Mouse (Mus musculus): ENCODE results near the gene Hsp90ab1. TPM values are rescaled to one million over a fixed set of nuclear protein-coding genes. Genes with fewer than 3 reads are reported as not detected.

Gene Hsp90ab1
- polyA plus RNA-seq, 1 experiment from 2014 or later = 1,233 TPM

DNA sequence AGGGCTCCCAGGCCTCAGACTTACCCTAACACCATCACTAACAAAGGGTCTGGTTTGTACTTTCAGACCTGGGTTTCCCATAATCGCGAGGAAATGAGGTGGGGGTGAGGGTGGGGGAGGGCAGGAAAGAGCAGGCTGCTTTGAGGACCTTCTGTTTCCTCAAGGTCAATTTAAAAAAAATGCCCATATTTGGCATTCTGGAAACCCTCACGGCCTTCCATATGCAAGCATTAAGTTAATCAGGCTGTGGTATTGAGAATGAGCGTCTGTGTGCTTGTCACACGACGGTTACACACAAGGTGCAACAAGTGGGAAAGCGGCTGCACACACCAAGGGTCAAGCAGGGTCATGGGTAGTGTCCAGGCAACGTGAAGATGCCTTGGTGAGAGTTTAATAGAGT, 38.9 kb upstream of the Hsp90ab1 start:
- ATAC-seq (ENCODE audit: insufficient number of reproducible peaks, insufficient read depth, low FRiP score, low read depth) = no peak
- H3K4me2 ChIP-seq (ENCODE audit: low read length) = no peak overlapping the region
- no peaks in the 10 kb centered on the region for H3K27me3 ChIP-seq (ENCODE audit: control insufficient read depth, insufficient read depth, low read length)
- H3K9me3 ChIP-seq (ENCODE audit: control insufficient read depth, low read length) = peaks cover 4% of the 10 kb centered on the region; the same call in 1 of the 2 replicates
- H3K27ac ChIP-seq (replicated peaks in 1 of 2; ENCODE audit: control insufficient read depth in 1 of 2, insufficient read depth in 1 of 2, low read depth in 2 of 2, low read length in 2 of 2) = no peak overlapping the region
- no peak overlapping the region for H3K9ac ChIP-seq (ENCODE audit: low read length)
- no peaks in the 10 kb centered on the region for H3K36me3 ChIP-seq (ENCODE audit: control insufficient read depth, insufficient read depth, low read length)
- WGBS = 64% methylated on average over 8 of the region's 8 CpGs
- H3K4me3 ChIP-seq (ENCODE audit: control insufficient read depth in 1 of 2, insufficient read depth in 1 of 2, low read depth in 1 of 2, low read length in 2 of 2) = no peak overlapping the region
- H3K4me1 ChIP-seq (ENCODE audit: control insufficient read depth in 2 of 2, insufficient read depth in 2 of 2, low read length in 2 of 2) = peaks cover 4 to 6% of the 10 kb centered on the region in 2 experiments; a peak in 3 of 4 replicates

DNA sequence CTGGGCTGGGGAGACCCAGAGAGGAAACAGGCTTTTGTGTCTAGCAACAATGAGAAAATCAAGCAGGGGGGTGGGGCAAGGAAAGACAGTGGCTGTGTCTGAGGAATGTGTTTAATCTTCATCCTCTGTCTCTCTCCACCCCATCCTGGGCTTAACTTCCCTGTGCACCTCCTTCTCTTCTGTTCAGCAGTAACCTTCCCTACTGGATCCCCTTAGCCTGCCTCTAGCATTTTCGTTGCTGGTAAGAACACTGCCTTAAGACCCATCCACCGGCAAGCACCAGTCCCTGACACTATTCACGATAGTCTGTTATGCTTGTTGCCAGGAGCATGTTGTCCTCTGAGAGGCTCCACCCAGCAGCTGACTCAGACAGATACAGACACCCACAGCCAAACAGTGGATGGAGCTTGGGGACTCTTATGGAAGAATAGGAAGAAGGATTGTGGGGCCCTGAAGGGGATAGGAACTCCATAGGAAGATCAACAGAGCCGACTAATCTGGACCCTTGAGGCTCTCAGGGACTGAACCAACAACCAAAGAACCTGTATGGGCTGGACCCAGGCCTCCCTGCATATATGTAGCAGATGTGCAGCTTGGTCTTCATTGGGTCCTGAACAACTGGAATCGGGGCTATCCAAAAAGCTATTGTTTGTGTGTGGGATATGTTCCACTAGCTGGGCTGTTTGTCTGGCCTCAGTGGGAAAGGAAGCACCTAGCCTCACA, 37.2 kb upstream of the Hsp90ab1 start:
- peak; percentile 35; the same call in 1 of the 2 replicates for ATAC-seq (ENCODE audit: insufficient number of reproducible peaks, insufficient read depth, low FRiP score, low read depth)
- Histone ChIP-seq H3K4me2 (ENCODE audit: low read length) (no peak overlapping the region), H3K36me3 (ENCODE audit: control insufficient read depth, insufficient read depth, low read length) (no peaks in the 10 kb centered on the region), H3K9ac (ENCODE audit: low read length) (no peak overlapping the region), H3K4me3 (ENCODE audit: control insufficient read depth in 1 of 2, insufficient read depth in 1 of 2, low read depth in 1 of 2, low read length in 2 of 2) (no peak overlapping the region), H3K27me3 (ENCODE audit: control insufficient read depth, insufficient read depth, low read length) (no peaks in the 10 kb centered on the region), H3K9me3 (ENCODE audit: control insufficient read depth, low read length) (peaks cover 4% of the 10 kb centered on the region; the same call in 1 of the 2 replicates), H3K27ac (replicated peaks in 1 of 2; ENCODE audit: control insufficient read depth in 1 of 2, insufficient read depth in 1 of 2, low read depth in 2 of 2, low read length in 2 of 2) (peak overlapping the region; percentile 50 to 61; a peak in 3 of 4 replicates), H3K4me1 (ENCODE audit: control insufficient read depth in 2 of 2, insufficient read depth in 2 of 2, low read length in 2 of 2) (peaks cover 4 to 6% of the 10 kb centered on the region in 2 experiments; a peak in 3 of 4 replicates)
- WGBS = 18% methylated on average over 5 of the region's 5 CpGs

DNA sequence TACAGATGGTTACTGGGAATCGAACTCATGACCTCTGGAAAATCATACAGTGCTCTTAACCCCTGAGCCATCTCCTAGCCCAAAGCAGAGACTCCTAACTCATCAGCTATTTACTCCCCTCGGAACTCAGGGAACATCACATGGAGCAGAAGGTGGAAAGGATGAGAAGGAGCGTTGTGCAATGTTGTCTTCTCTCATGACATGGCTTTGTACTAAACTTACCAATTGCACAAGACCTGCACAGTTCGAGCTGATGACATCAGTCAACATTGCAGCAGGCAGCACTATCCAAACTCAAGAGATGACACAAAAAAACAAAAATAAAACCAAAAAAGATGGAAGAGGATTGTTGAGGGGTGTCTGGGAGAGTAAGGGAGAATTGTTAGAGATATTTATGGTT, 35.3 kb upstream of the Hsp90ab1 start:
- ATAC-seq (ENCODE audit: insufficient number of reproducible peaks, insufficient read depth, low FRiP score, low read depth) = no peak
- H3K4me3 ChIP-seq (ENCODE audit: control insufficient read depth in 1 of 2, insufficient read depth in 1 of 2, low read depth in 1 of 2, low read length in 2 of 2) = no peak overlapping the region
- 84% methylated on average over 4 of the region's 4 CpGs for WGBS
- H3K9ac ChIP-seq (ENCODE audit: low read length) = no peak overlapping the region
- no peaks in the 10 kb centered on the region for H3K27me3 ChIP-seq (ENCODE audit: control insufficient read depth, insufficient read depth, low read length)
- H3K27ac ChIP-seq (replicated peaks in 1 of 2; ENCODE audit: control insufficient read depth in 1 of 2, insufficient read depth in 1 of 2, low read depth in 2 of 2, low read length in 2 of 2) = no peak overlapping the region
- H3K36me3 ChIP-seq (ENCODE audit: control insufficient read depth, insufficient read depth, low read length) = no peaks in the 10 kb centered on the region
- peaks cover 4 to 6% of the 10 kb centered on the region in 2 experiments; a peak in 3 of 4 replicates for H3K4me1 ChIP-seq (ENCODE audit: control insufficient read depth in 2 of 2, insufficient read depth in 2 of 2, low read length in 2 of 2)
- H3K4me2 ChIP-seq (ENCODE audit: low read length) = no peak overlapping the region
- peaks cover 4% of the 10 kb centered on the region; the same call in 1 of the 2 replicates for H3K9me3 ChIP-seq (ENCODE audit: control insufficient read depth, low read length)

DNA sequence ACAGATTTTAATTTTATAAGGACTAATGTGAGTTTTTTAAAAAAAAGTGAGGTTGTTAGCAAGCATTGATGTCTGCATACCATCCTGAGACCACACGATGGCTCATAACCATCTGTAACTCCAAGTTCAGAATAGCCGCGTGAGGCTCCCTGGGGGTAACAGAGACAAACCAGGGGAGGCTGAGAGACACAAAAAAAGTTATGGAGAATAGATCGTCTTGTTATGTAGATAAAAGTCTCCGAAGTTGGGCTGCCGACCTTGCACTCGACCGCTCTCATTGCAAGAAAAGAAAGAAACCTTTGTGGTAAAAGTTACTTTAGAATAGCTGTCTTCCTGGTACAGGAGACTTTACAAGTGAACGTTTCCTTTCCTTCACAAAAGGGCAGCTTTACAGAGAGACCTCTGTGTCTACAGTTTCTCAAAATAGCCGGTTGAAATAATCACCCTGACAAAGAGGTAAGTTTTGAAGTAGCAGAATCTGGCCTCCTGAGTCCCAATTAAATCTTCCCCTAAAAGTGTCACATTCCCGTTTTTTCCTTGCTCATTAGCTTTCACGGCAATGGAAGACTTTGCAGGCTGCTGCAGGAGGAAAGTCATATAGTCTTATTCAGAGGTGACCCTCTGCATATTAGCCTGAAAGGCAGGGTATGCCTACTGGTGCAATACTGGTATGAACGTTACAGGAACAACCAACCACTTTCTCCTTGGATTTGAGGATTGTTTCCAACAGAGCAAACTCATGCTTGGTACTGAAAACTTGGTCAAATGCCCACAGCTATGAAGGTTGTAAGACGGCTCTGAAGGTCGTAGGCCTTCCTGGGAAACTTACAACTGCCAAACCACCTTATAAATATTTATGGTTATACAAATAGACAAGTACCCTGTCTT, 34.2 kb upstream of the Hsp90ab1 start:
- 80% methylated on average over 15 of the region's 15 CpGs for WGBS
- no peak for ATAC-seq (ENCODE audit: insufficient number of reproducible peaks, insufficient read depth, low FRiP score, low read depth)

DNA sequence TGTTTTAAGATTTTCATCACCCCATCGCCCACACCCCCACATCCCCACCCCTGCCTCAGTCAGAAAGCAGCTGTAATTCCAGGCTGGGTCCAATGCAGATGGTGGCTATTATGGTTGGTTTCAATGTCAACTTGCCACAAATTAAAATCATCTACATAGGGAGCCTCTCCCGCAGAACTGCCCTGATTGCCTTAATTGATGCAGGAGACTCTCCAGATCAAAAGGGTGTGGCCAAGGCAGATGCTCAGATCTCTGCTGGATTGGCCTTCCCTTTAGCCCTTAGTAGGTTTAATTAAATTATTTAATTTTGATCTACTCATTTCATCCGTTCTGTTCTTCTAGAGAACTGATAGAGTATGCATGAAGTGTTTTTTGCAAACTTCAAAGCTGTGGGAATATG, 29.9 kb upstream of the Hsp90ab1 start:
- H3K9me3 ChIP-seq (ENCODE audit: control insufficient read depth, low read length) = peaks cover 4% of the 10 kb centered on the region; the same call in 1 of the 2 replicates
- ATAC-seq (ENCODE audit: insufficient number of reproducible peaks, insufficient read depth, low FRiP score, low read depth) = no peak
- WGBS = 88% methylated on average over 3 of the region's 3 CpGs
- no peak overlapping the region for H3K4me2 ChIP-seq (ENCODE audit: low read length)
- H3K4me1 ChIP-seq (ENCODE audit: control insufficient read depth in 2 of 2, insufficient read depth in 2 of 2, low read length in 2 of 2) = peaks cover 15 to 25% of the 10 kb centered on the region in 2 experiments
- H3K4me3 ChIP-seq (ENCODE audit: control insufficient read depth in 1 of 2, insufficient read depth in 1 of 2, low read depth in 1 of 2, low read length in 2 of 2) = no peak overlapping the region
- H3K9ac ChIP-seq (ENCODE audit: low read length) = no peak overlapping the region
- H3K36me3 ChIP-seq (ENCODE audit: control insufficient read depth, insufficient read depth, low read length) = no peaks in the 10 kb centered on the region
- no peaks in the 10 kb centered on the region for H3K27me3 ChIP-seq (ENCODE audit: control insufficient read depth, insufficient read depth, low read length)
- no peak overlapping the region for H3K27ac ChIP-seq (replicated peaks in 1 of 2; ENCODE audit: control insufficient read depth in 1 of 2, insufficient read depth in 1 of 2, low read depth in 2 of 2, low read length in 2 of 2)

More for the DNA sequence above, 34.2 kb upstream of the Hsp90ab1 start:
- Histone ChIP-seq H3K36me3 (ENCODE audit: control insufficient read depth, insufficient read depth, low read length) (no peaks in the 10 kb centered on the region), H3K27ac (replicated peaks in 1 of 2; ENCODE audit: control insufficient read depth in 1 of 2, insufficient read depth in 1 of 2, low read depth in 2 of 2, low read length in 2 of 2) (no peak overlapping the region), H3K9ac (ENCODE audit: low read length) (no peak overlapping the region), H3K4me2 (ENCODE audit: low read length) (no peak overlapping the region), H3K4me3 (ENCODE audit: control insufficient read depth in 1 of 2, insufficient read depth in 1 of 2, low read depth in 1 of 2, low read length in 2 of 2) (no peak overlapping the region), H3K9me3 (ENCODE audit: control insufficient read depth, low read length) (peaks cover 4% of the 10 kb centered on the region; the same call in 1 of the 2 replicates), H3K27me3 (ENCODE audit: control insufficient read depth, insufficient read depth, low read length) (no peaks in the 10 kb centered on the region), H3K4me1 (ENCODE audit: control insufficient read depth in 2 of 2, insufficient read depth in 2 of 2, low read length in 2 of 2) (peaks cover 5 to 6% of the 10 kb centered on the region in 2 experiments; a peak in 3 of 4 replicates)

DNA sequence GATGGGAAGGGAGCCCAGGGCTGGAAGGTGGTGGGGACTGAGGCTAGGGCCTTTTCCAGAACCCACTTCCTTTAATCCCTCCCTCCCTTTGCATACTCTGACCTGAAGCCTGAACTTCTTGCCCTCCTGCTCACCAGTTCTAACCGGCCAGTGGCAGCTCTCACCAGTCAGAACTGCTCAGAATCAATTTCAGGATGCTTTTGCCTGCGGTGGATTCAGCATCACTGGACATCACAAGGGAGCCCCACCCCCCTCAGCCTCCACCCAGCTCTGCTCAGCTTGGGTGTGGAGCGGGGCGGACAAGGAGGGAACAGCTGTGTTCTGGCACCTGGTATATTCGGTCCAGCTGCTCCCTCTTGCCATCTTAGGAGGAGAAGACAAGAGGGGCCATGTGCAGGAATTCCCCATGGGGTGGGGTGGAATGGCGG, 28.8 kb upstream of the Hsp90ab1 start, which contains the start of gene Mymx:
Gene Mymx, minus strand, starts transcription at position 226 of the 428 bp plus-strand sequence.
- ATAC-seq (ENCODE audit: insufficient number of reproducible peaks, insufficient read depth, low FRiP score, low read depth) = no peak
- no peak within 1 kb of the TSS; a peak in 1 of 4 replicates for H3K4me3 ChIP-seq (ENCODE audit: control insufficient read depth in 1 of 2, insufficient read depth in 1 of 2, low read depth in 1 of 2, low read length in 2 of 2)
- no peaks in the 10 kb centered on the region for H3K27me3 ChIP-seq (ENCODE audit: control insufficient read depth, insufficient read depth, low read length)
- peak within 1 kb of the TSS; percentile 43 for H3K4me2 ChIP-seq (ENCODE audit: low read length)
- peaks cover 18 to 28% of the 10 kb centered on the region in 2 experiments for H3K4me1 ChIP-seq (ENCODE audit: control insufficient read depth in 2 of 2, insufficient read depth in 2 of 2, low read length in 2 of 2)
- H3K9me3 ChIP-seq (ENCODE audit: control insufficient read depth, low read length) = no peaks in the 10 kb centered on the region
- 43% methylated on average over 6 of the region's 6 CpGs for WGBS
- no peak within 1 kb of the TSS; a peak in 1 of 4 replicates for H3K27ac ChIP-seq (replicated peaks in 1 of 2; ENCODE audit: control insufficient read depth in 1 of 2, insufficient read depth in 1 of 2, low read depth in 2 of 2, low read length in 2 of 2)
- H3K9ac ChIP-seq (ENCODE audit: low read length) = peak within 1 kb of the TSS; percentile 41; the same call in 1 of the 2 replicates
- no peaks in the 10 kb centered on the region for H3K36me3 ChIP-seq (ENCODE audit: control insufficient read depth, insufficient read depth, low read length)

DNA sequence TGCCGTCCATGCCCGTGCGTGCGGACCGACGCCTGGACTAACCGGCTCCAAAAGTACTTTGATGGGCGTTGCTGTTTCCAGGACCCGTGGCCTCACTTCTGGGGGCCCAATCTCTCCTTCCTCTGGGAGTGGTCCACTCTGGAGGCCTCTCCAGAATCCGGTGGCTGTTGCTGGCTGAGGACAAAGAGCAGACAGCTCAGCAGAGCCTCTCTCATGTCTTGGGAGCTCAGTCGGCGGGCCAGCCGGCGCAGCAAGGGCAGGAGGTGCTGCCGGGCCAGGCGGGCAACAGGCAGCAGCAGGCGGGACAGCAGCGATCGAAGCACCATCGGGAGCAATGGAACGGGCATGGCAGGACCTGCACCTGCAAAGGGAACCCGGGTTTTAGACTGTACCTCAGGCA, 28.3 kb upstream of the Hsp90ab1 start:
- Histone ChIP-seq H3K36me3 (ENCODE audit: control insufficient read depth, insufficient read depth, low read length) (no peaks in the 10 kb centered on the region), H3K9ac (ENCODE audit: low read length) (peak overlapping the region; percentile 41; the same call in 1 of the 2 replicates), H3K27me3 (ENCODE audit: control insufficient read depth, insufficient read depth, low read length) (no peaks in the 10 kb centered on the region), H3K4me3 (ENCODE audit: control insufficient read depth in 1 of 2, insufficient read depth in 1 of 2, low read depth in 1 of 2, low read length in 2 of 2) (no peak overlapping the region; a peak in 1 of 4 replicates), H3K9me3 (ENCODE audit: control insufficient read depth, low read length) (no peaks in the 10 kb centered on the region), H3K4me2 (ENCODE audit: low read length) (peak overlapping the region; percentile 43), H3K27ac (replicated peaks in 1 of 2; ENCODE audit: control insufficient read depth in 1 of 2, insufficient read depth in 1 of 2, low read depth in 2 of 2, low read length in 2 of 2) (no peak overlapping the region; a peak in 1 of 4 replicates), H3K4me1 (ENCODE audit: control insufficient read depth in 2 of 2, insufficient read depth in 2 of 2, low read length in 2 of 2) (peaks cover 22 to 33% of the 10 kb centered on the region in 2 experiments)
- WGBS = 10% methylated on average over 22 of the region's 22 CpGs
- no peak for ATAC-seq (ENCODE audit: insufficient number of reproducible peaks, insufficient read depth, low FRiP score, low read depth)

Measured in heart, embryonic 14.5 days (tissue).